Mouse (Mus musculus) midbrain, postnatal 0 days (tissue): Measurements from ENCODE around the gene Prn. TPM values are rescaled to one million over a fixed set of nuclear protein-coding genes. Genes with fewer than 3 reads are reported as not detected.

ENCODE experiments used
- ATAC-seq: fragments of 200-750 bp; cut with Nextera tagmentation; 2 replicates; pipeline ENCODE4 v1.8.0; 2017; ENCODE audit warnings: moderate number of reproducible peaks, mild to moderate bottlenecking, moderate TSS enrichment, moderate library complexity; ENCODE audit not compliant: low FRiP score
- DNase-seq: peaks from one replicate; pipeline ENCODE4 v3.0.0-alpha.2; 2015; ENCODE audit warnings: low spot score
- H3K27ac ChIP-seq: fragments of 300-500 bp; sonication (generic); 2 replicates; pipeline ENCODE4 v1.5.1; 2014; ENCODE audit warnings: low read depth, mild to moderate bottlenecking, low read length, mixed read lengths
- H3K27me3 ChIP-seq: fragments of 300-500 bp; sonication (generic); 2 replicates; pipeline ENCODE4 v1.6.1; 2014; ENCODE audit warnings: low read length, control low read depth, mixed read lengths; ENCODE audit not compliant: insufficient read depth
- H3K36me3 ChIP-seq: fragments of 300-500 bp; sonication (generic); 2 replicates; pipeline ENCODE4 v1.6.1; 2014; ENCODE audit warnings: low read length, control low read depth, mixed read lengths; ENCODE audit not compliant: insufficient read depth
- H3K4me1 ChIP-seq: fragments of 300-500 bp; sonication (generic); 2 replicates; pipeline ENCODE4 v1.6.1; 2014; ENCODE audit warnings: mild to moderate bottlenecking, control low read depth, antibody characterized with exemption, low read length, mixed read lengths; ENCODE audit not compliant: insufficient read depth
- H3K4me2 ChIP-seq: fragments of 300-500 bp; sonication (generic); 2 replicates; pipeline ENCODE4 v1.6.1; 2014; ENCODE audit warnings: low read depth, mild to moderate bottlenecking, low read length, mixed read lengths; ENCODE audit not compliant: poor library complexity, severe bottlenecking
- H3K4me3 ChIP-seq: fragments of 300-500 bp; sonication (generic); 2 replicates; pipeline ENCODE4 v1.5.1; 2014; ENCODE audit warnings: low read depth, mild to moderate bottlenecking, low read length, moderate library complexity
- H3K9ac ChIP-seq: fragments of 300-500 bp; sonication (generic); replicated peaks from 2 replicates; pipeline ENCODE4 v1.6.1; 2014; ENCODE audit warnings: mild to moderate bottlenecking, low read length, moderate library complexity, mixed read lengths; ENCODE audit not compliant: poor library complexity, severe bottlenecking
- H3K9me3 ChIP-seq: fragments of 300-500 bp; sonication (generic); 2 replicates; pipeline ENCODE4 v1.6.1; 2016; ENCODE audit warnings: low read length, control low read depth
- CTCF ChIP-seq: IDR thresholded peaks from 2 replicates; pipeline ENCODE4 v1.5.1; 2016; ENCODE audit warnings: antibody characterized with exemption, mild to moderate bottlenecking
- WGBS: fragments of 180-500 bp; shearing (Covaris S2); extraction: QIAGEN DNeasy Blood & Tissue Kit; methylation state at CpG from one replicate; pipeline ENCODE4 v1.1.7; 2014; 5-methylcytosine and 5-hydroxymethylcytosine counted together
- polyA plus RNA-seq: library from polyadenylated mRNA; unstranded; fragments of >200 nt; fragmentation: Nextera tagmentation; extraction: Ambion mirVana; gene quantifications from 2 replicates; pipeline ENCODE4 v1.2.1, GENCODE M21; 2015
- total RNA-seq: library from RNA; depleted of rRNA; stranded (reverse); fragments of >200 nt; gene quantifications from 2 replicates; pipeline ENCODE4 v1.2.3, GENCODE M21; 2014

Gene Prn
- total and polyA plus RNA-seq, 2 experiments from 2014 or later = not detected

GRCm38 (mm10) chr2:131868983-131869382 is 40.8 kb upstream of the Prn start:
- Histone ChIP-seq H3K4me2 (no peak overlapping the region), H3K4me3 (no peak overlapping the region), H3K9me3 (no peaks in the 10 kb centered on the region), H3K27me3 (no peaks in the 10 kb centered on the region), H3K36me3 (no peaks in the 10 kb centered on the region), H3K27ac (no peak overlapping the region), H3K4me1 (no peaks in the 10 kb centered on the region), H3K9ac (no peak overlapping the region)
- whole genome bisulfite sequencing = 91% methylated on average over 5 of the region's 5 CpGs
- DNase-seq (no peak), ATAC-seq (no peak)
- no peak for TF ChIP-seq CTCF

- H3K9ac ChIP-seq = no peak overlapping the region
- ATAC-seq (no peak), DNase-seq (no peak)
- 73% methylated on average over 1 of the region's 1 CpGs for WGBS
- TF ChIP-seq CTCF = no peak
- H3K27me3 ChIP-seq = no peaks in the 10 kb centered on the region
- no peaks in the 10 kb centered on the region for H3K9me3 ChIP-seq
- no peaks in the 10 kb centered on the region for H3K4me1 ChIP-seq
- no peak overlapping the region for H3K4me3 ChIP-seq
- no peak overlapping the region for H3K4me2 ChIP-seq
- H3K27ac ChIP-seq = no peak overlapping the region
- no peaks in the 10 kb centered on the region for H3K36me3 ChIP-seq
Measured at GRCm38 (mm10) chr2:131873376-131873775, 36.4 kb upstream of the Prn start.

- Histone ChIP-seq H3K4me2 (no peak overlapping the region), H3K9me3 (no peaks in the 10 kb centered on the region), H3K4me1 (no peaks in the 10 kb centered on the region), H3K4me3 (no peak overlapping the region), H3K27me3 (no peaks in the 10 kb centered on the region), H3K27ac (no peak overlapping the region), H3K9ac (no peak overlapping the region), H3K36me3 (no peaks in the 10 kb centered on the region)
- no peak for TF ChIP-seq CTCF
- DNase-seq (no peak), ATAC-seq (no peak)
- 86% methylated on average over 7 of the region's 7 CpGs for WGBS
Measured at GRCm38 (mm10) chr2:131876551-131877265, 33.0 kb upstream of the Prn start.

GRCm38 (mm10) chr2:131881766-131882165 is 28.0 kb upstream of the Prn start:
- no peak overlapping the region for H3K4me3 ChIP-seq
- H3K4me1 ChIP-seq = 0 out of 2 replicates have a peak, but pooled peaks cover 2% of the 10 kb centered on the region
- no peak overlapping the region for H3K4me2 ChIP-seq
- DNase-seq (peak; percentile 45), ATAC-seq (no peak)
- TF ChIP-seq CTCF = no peak
- no peak overlapping the region for H3K9ac ChIP-seq
- no peak overlapping the region for H3K27ac ChIP-seq
- no peaks in the 10 kb centered on the region for H3K27me3 ChIP-seq
- no peaks in the 10 kb centered on the region for H3K9me3 ChIP-seq
- H3K36me3 ChIP-seq = no peaks in the 10 kb centered on the region
- 58% methylated on average over 4 of the region's 4 CpGs for WGBS

GRCm38 (mm10) chr2:131883136-131883535 is 26.6 kb upstream of the Prn start:
- Histone ChIP-seq H3K9ac (no peak overlapping the region), H3K9me3 (no peaks in the 10 kb centered on the region), H3K27ac (no peak overlapping the region), H3K36me3 (no peaks in the 10 kb centered on the region), H3K27me3 (no peaks in the 10 kb centered on the region), H3K4me3 (no peak overlapping the region), H3K4me1 (0 out of 2 replicates have a peak, but pooled peaks cover 2% of the 10 kb centered on the region), H3K4me2 (no peak overlapping the region)
- DNase-seq = peak; percentile 61
- WGBS = 42% methylated on average over 2 of the region's 2 CpGs
- TF ChIP-seq CTCF = no peak
- peak; percentile 38; the same call in 1 of the 2 replicates for ATAC-seq

- no peak overlapping the region for H3K27ac ChIP-seq
- no peak for ATAC-seq
Measured at GRCm38 (mm10) chr2:131886503-131887160, 23.1 kb upstream of the Prn start.

More at GRCm38 (mm10) chr2:131886503-131887160, 23.1 kb upstream of the Prn start:
- Histone ChIP-seq H3K36me3 (no peaks in the 10 kb centered on the region), H3K4me2 (no peak overlapping the region), H3K9ac (no peak overlapping the region), H3K27me3 (no peaks in the 10 kb centered on the region), H3K4me1 (0 out of 2 replicates have a peak, but pooled peaks cover 2% of the 10 kb centered on the region), H3K4me3 (no peak overlapping the region), H3K9me3 (no peaks in the 10 kb centered on the region)
- no peak for TF ChIP-seq CTCF
- WGBS = 87% methylated on average over 6 of the region's 6 CpGs
- DNase-seq = no peak
